Mouse (Mus musculus) forebrain, embryonic 10.5 days (tissue): ENCODE measurements around the gene Ninj2. TPM values are rescaled to one million over a fixed set of nuclear protein-coding genes. Genes with fewer than 3 reads are reported as not detected.
A peak's percentile ranks its signal among the peaks of the same experiment; 100 is the strongest.

Experiments used
- DNase-seq: peaks from one replicate; pipeline ENCODE4 v3.0.0-alpha.2; 2017; ENCODE audit warnings: low spot score; ENCODE audit errors: extremely low spot score
- H3K27ac ChIP-seq: fragments of 300-500 bp; sonication (generic); 2 replicates; pipeline ENCODE4 v1.5.1; 2016; ENCODE audit warnings: mild to moderate bottlenecking
- H3K27me3 ChIP-seq: fragments of 300-500 bp; sonication (generic); 2 replicates; pipeline ENCODE4 v1.6.1; 2016; ENCODE audit warnings: mild to moderate bottlenecking; ENCODE audit not compliant: poor library complexity, severe bottlenecking
- H3K36me3 ChIP-seq: fragments of 300-500 bp; sonication (generic); replicated peaks from 2 replicates; pipeline ENCODE4 v1.6.1; 2016; ENCODE audit warnings: mild to moderate bottlenecking, moderate library complexity
- H3K4me1 ChIP-seq: fragments of 300-500 bp; sonication (generic); 2 replicates; pipeline ENCODE4 v1.6.1; 2016
- H3K4me3 ChIP-seq: fragments of 300-500 bp; sonication (generic); 2 replicates; pipeline ENCODE4 v1.5.1; 2016; ENCODE audit warnings: mild to moderate bottlenecking, moderate library complexity
- H3K9me3 ChIP-seq: fragments of 300-500 bp; sonication (generic); 2 replicates; pipeline ENCODE4 v1.6.1; 2016; ENCODE audit warnings: mild to moderate bottlenecking, moderate library complexity
- WGBS: fragments of 180-500 bp; shearing (Covaris S2); methylation state at CpG from one replicate; pipeline ENCODE4 v1.1.7; 2016; 5-methylcytosine and 5-hydroxymethylcytosine counted together
- polyA plus RNA-seq: library from polyadenylated mRNA; unstranded; fragments of >200 nt; fragmentation: Nextera tagmentation; extraction: Ambion mirVana; gene quantifications from 2 replicates; pipeline ENCODE4 v1.2.1, GENCODE M21; 2016

Ninj2 gene
- polyA plus RNA-seq, 1 experiment from 2014 or later, result not detected

DNA sequence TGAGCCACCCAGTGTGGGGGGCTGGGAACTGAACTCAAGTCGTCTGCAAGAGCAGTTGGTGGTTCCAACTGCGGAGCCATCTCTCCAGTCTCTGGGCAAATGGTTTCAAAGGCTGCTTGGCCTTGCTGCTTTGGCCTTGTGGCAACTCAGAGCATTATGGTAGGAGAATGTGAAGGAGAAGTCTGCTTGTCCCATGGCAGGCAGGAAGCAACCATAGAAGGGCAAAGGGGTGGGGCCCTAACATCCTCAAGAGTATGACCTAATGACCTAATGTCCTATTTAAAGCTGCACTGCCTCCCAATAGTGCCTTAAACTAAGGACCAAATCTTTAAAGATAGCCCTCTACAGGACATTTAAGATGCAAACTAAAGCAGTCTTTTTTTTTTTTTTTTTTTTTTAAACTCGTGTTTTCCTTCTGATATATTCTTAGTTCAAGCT lies 58.5 kb downstream of the Ninj2 start:
- H3K27ac ChIP-seq, result no peak overlapping the region
- no peak overlapping the region for H3K4me3 ChIP-seq
- no peaks in the 10 kb centered on the region for H3K27me3 ChIP-seq
- peaks cover 30% of the 10 kb centered on the region for H3K4me1 ChIP-seq
- no peaks in the 10 kb centered on the region for H3K36me3 ChIP-seq
- no peak for DNase-seq
- WGBS, result 72% methylated on average over 3 of the region's 3 CpGs
- no peaks in the 10 kb centered on the region for H3K9me3 ChIP-seq

DNA sequence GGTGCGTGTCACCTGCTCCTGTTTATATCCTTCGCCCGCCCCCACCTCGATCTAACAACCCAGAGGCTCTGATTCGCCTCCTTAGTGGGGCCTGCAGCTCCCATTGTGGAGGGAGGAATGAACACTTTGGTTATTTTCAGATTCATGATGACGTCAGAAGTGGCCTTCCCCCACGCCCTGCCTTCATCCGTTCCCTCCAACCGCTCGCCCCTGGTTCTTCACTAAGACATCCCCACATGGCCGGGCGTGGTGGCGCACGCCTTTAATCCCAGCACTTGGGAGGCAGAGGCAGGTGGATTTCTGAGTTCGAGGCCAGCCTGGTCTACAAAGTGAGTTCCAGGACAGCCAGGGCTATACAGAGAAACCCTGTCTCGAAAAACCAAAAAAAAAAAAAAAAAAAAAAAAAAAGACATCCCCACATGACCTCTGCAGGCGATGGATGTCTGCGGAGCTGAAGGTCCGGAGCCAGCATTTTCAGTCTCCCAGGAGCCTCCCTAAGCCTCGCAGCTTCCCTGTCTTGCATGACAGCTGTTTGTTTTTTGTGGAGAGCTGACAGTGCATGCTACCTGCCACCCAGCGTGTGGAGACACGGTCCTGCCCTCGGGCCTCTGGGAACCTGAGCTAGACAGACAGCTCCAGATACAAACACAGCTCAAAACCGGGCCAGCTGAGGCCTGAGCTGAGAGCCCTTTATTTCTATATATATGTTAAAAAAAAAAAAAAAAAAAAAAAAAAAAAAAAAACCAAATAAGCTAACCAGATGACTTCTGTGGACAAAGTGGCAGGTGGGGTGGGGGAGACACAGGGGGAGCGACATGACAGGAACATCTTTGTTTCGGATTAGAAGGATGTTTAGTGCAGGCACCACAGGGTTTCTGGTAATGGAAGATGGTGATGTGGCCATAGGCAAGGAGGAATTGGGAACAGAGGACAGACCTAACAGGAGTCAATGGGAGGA lies 59.9 kb downstream of the Ninj2 start:
- H3K9me3 ChIP-seq, result no peaks in the 10 kb centered on the region
- H3K36me3 ChIP-seq, result no peaks in the 10 kb centered on the region
- H3K27ac ChIP-seq, result no peak overlapping the region
- DNase-seq, result no peak
- peaks cover 24% of the 10 kb centered on the region for H3K4me1 ChIP-seq
- H3K4me3 ChIP-seq, result no peak overlapping the region
- WGBS, result 86% methylated on average over 25 of the region's 26 CpGs
- H3K27me3 ChIP-seq, result no peaks in the 10 kb centered on the region

DNA sequence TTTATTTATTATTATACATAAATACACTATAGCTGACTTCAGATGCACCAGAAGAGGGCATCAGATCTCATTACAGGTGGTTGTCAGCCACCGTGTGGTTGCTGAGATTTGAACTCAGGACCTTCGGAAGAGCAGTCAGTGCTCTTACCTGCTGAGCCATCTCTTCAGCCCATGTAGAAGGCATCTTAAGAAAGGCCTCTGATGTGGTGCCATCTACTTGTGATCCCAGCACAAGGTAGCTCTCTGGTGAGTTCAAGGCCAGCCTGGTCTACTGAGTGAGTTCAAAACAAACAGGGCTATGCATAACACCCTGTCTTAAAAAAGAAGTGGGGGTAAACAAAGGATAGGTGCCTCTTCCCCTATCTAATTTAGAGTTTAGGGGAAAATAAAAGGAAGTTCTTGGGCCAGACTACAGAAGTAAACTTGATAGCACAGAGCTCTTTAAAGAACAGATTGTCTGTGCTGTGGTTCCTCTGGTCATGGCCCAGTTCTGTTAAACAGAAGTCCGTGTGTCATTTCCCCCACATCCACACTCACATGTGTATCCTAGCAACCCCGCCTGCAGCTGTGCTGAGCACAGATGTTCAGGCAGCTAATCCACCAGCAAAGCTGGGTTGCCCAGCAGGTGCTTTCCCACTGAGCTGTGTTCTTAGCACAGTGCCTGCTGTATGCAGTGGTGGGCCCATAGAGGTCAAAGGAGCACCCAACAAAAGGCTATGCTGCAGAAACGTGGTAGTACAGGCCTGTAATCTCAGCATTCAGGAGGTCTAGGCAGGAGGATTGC lies 61.6 kb downstream of the Ninj2 start:
- 71% methylated on average over 5 of the region's 5 CpGs for WGBS
- H3K4me3 ChIP-seq, result no peak overlapping the region
- H3K27me3 ChIP-seq, result no peaks in the 10 kb centered on the region
- peaks cover 22% of the 10 kb centered on the region for H3K4me1 ChIP-seq
- H3K9me3 ChIP-seq, result no peaks in the 10 kb centered on the region
- no peak overlapping the region for H3K27ac ChIP-seq
- DNase-seq, result no peak
- no peaks in the 10 kb centered on the region for H3K36me3 ChIP-seq

DNA sequence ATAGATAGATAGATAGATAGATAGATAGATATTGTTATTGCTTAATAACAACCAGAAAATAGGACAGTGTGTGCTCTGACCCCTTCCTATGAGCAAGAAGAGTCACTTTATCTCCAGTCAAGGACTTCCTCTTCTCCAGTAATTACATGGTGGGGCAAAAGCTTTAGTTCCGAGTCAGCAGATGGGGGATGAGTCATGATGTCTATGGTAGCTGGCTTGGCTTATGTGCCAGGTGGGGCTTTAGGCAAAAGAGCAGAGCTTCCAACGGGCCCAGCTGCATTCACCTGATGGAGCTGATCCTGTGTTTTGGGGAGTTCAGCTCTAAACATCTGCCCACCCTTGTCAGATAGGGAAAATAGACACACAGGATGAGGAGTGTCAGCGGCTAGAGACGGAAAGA lies 62.4 kb downstream of the Ninj2 start:
- DNase-seq, result no peak
- H3K4me1 ChIP-seq, result peaks cover 16% of the 10 kb centered on the region
- 83% methylated on average over 4 of the region's 4 CpGs for whole genome bisulfite sequencing
- no peaks in the 10 kb centered on the region for H3K36me3 ChIP-seq
- H3K9me3 ChIP-seq, result no peaks in the 10 kb centered on the region
- no peak overlapping the region for H3K27ac ChIP-seq
- no peak overlapping the region for H3K4me3 ChIP-seq
- H3K27me3 ChIP-seq, result no peaks in the 10 kb centered on the region

DNA sequence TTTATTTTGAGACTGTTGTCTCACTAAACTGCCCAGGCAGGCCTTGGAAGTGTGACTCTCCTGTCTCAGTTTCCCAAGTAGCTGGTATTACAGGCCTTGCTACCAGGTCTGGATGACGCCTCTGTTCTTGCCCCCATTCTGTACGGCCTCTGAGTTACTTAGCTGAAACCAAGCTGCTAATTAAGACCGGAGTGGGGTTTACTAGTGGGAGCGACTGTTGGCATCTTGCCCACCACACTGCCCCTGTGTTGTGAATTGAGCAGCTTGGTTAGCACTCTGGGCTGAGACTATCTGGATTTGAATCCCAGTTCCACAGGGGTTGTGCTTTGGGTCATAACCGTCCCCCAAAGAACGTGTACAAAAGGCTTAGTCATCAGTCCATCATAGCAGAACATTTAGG lies 64.3 kb downstream of the Ninj2 start:
- DNase-seq, result no peak
- WGBS, result 82% methylated on average over 6 of the region's 6 CpGs
- no peak overlapping the region for H3K27ac ChIP-seq
- H3K9me3 ChIP-seq, result no peaks in the 10 kb centered on the region
- H3K36me3 ChIP-seq, result no peaks in the 10 kb centered on the region
- H3K4me3 ChIP-seq, result no peak overlapping the region
- H3K27me3 ChIP-seq, result no peaks in the 10 kb centered on the region
- H3K4me1 ChIP-seq, result peaks cover 15% of the 10 kb centered on the region

DNA sequence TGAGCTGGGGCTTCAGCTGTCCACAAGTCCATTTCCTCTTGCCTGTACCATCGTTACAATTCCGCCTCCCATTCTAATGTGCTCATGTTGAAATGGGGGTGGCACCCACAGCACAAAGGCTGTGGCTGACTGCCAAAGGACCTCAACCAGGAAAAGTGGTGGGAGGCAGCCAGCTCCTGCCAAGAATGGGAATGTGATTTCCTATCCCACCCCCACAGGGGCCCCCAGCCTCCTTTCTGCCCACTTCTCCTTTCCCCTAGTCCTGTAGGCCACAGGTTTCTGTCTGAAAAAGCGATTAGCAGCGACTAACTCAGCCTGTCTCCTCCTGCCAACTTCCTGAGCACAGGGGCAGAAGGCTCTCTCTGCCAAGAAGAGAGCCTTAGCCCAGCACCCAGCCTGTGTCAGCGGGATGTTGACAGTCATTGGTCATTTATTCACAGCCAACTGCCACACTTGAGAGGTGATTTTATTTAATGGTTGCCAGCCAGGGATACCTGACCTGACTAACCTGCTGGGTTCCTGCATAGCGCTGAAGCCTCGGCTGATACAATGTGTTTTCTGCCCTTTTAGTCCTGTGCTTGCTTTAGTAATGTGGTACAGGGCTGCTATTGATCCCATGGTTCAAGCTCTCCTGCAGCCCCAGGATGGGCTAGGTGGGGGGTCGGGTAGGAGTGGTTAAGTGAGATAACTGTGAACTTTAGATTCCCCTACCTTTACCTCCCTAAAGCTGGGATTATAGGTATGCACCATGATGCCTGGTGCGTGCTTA lies 66.2 kb downstream of the Ninj2 start:
- WGBS, result 69% methylated on average over 9 of the region's 9 CpGs
- Histone ChIP-seq H3K27me3 (no peaks in the 10 kb centered on the region), H3K27ac (no peak overlapping the region), H3K9me3 (no peaks in the 10 kb centered on the region), H3K4me1 (peaks cover 15% of the 10 kb centered on the region), H3K4me3 (no peak overlapping the region), H3K36me3 (no peaks in the 10 kb centered on the region)
- no peak for DNase-seq

DNA sequence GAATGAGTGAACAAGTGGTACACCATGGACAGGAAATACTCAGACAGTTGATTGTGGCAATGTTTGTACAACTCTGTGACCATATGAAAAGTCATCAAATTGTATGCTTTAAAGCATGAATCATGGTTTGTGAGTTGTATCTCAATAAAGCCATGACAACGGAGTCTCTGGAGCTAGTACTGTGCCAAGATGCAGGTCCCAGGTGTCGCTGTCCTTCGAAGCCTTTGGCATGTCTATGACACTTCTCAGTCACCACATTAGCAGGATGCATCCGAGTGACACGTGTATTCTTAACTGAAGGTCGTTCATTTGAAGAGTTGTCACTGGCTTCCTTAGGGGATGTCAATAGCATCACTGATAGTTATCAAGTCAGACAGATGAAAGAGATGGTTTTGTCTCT lies 69.8 kb downstream of the Ninj2 start:
- H3K4me1 ChIP-seq, result peaks cover 7% of the 10 kb centered on the region; the same call in 1 of the 2 replicates
- H3K36me3 ChIP-seq, result no peaks in the 10 kb centered on the region
- no peak overlapping the region for H3K27ac ChIP-seq
- no peak for DNase-seq
- no peaks in the 10 kb centered on the region for H3K27me3 ChIP-seq
- no peak overlapping the region for H3K4me3 ChIP-seq
- WGBS, result 89% methylated on average over 6 of the region's 6 CpGs
- H3K9me3 ChIP-seq, result no peaks in the 10 kb centered on the region

DNA sequence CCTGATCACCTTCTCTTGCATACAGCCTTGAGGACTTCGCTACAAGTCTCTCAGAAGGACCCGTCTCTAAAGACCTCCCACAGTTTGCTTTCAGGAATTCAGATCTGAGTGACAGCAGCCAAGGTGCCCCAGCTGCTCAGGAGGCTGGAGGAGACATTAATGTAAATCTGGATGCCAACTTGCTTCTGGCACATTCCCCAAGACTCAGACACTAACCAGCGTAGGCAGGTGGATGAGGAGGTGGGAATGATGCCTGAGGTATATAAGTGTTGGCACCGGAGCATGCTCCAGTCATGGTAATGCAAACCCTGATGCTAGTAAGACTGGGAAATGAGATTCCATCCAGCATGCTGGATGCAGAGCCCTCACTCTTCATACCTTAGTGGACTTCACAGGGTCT lies 71.6 kb downstream of the Ninj2 start:
- WGBS, result 87% methylated on average over 4 of the region's 4 CpGs
- Histone ChIP-seq H3K9me3 (no peaks in the 10 kb centered on the region), H3K27ac (no peak overlapping the region), H3K27me3 (no peaks in the 10 kb centered on the region), H3K36me3 (no peaks in the 10 kb centered on the region), H3K4me1 (no peaks in the 10 kb centered on the region), H3K4me3 (no peak overlapping the region)
- no peak for DNase-seq

DNA sequence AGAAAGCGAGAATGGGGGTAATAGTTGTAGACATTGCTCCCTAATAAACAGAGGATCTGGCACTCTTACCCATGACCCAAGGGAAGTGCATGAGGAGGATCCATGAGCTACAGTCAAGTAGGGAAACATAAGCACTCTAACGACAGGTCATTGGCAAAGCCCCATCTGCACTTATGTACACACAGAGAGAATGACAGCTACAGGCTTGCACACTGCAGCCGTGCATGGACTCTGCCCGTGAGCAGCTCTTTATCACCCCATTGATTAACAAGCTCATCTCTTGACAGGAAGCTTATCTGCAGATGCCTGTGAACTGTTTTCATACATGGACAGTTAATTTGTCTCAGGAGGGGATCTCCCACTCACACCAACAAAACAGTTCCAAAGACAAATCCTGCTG lies 74.4 kb downstream of the Ninj2 start:
- Histone ChIP-seq H3K27ac (no peak overlapping the region), H3K9me3 (no peaks in the 10 kb centered on the region), H3K36me3 (no peaks in the 10 kb centered on the region), H3K4me1 (no peaks in the 10 kb centered on the region), H3K27me3 (no peaks in the 10 kb centered on the region), H3K4me3 (no peak overlapping the region)
- DNase-seq, result no peak
- 91% methylated on average over 4 of the region's 4 CpGs for WGBS

DNA sequence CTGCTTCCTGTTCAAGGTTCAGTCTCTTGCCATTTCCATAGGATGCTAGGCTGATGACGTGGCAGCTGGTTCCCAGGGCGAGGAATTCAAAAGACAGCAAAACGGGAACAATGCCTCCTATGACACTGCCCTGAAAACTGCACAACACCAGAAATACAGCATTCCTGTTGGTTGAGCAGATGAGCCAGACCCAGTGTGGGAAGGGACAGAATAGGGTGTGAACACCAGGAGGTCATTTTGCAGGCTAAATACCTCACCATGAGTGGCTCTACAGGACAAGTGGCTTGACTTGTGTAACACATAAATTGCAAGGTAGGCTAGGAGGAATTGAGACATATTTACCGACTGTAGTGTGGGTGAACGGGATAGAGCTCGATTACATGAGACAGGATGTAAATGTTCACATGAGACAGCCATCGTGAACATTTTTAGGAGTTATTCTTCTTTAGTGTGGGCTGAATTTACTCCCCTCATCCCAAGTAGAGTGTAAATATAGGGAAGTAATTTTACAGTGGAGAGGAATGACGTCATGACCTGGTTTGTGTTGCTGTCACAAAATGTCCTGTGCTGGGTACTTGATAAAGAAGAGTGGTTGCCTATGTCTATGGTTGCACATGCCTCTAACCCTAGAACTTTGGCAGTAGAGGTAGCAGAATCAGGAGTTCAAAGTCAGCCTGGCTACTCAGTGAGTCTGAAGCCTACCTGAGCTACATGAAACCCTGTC lies 79.3 kb downstream of the Ninj2 start:
- no peaks in the 10 kb centered on the region for H3K27me3 ChIP-seq
- H3K27ac ChIP-seq, result no peak overlapping the region
- no peak overlapping the region for H3K4me3 ChIP-seq
- WGBS, result 88% methylated on average over 8 of the region's 8 CpGs
- H3K9me3 ChIP-seq, result no peaks in the 10 kb centered on the region
- no peaks in the 10 kb centered on the region for H3K36me3 ChIP-seq
- H3K4me1 ChIP-seq, result no peaks in the 10 kb centered on the region
- no peak for DNase-seq

DNA sequence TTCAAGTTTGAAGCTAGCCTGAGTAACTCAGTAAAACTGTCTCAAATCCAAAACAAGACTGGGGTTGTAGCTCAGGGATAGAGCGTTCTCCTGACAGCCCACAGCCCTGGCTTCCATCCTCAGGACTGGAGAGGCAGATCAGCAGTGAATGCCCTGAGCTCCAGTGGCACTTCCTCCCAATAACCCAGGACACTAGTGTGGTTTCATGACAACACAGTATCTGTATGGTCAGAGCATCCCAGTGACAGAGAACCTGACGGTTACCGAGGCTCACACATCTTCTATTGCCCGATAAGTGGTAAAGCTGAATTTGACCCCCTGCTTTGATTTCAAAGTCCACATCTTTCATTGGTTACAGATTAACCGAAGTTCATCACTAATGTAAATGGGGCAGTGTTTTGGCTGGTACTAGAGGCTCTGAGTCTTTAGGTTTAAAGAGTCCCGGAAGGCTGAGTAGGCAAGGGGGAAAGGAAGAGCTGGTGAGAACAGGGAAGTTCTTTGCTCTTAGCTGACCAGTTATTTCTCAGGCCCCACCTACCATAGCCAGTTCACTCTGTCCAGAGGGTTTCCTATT lies 81.0 kb downstream of the Ninj2 start:
- no peaks in the 10 kb centered on the region for H3K27me3 ChIP-seq
- no peaks in the 10 kb centered on the region for H3K36me3 ChIP-seq
- H3K9me3 ChIP-seq, result no peaks in the 10 kb centered on the region
- no peak for DNase-seq
- 86% methylated on average over 6 of the region's 6 CpGs for WGBS
- peak overlapping the region; percentile 3; the same call in 1 of the 2 replicates for H3K27ac ChIP-seq
- H3K4me3 ChIP-seq, result no peak overlapping the region
- no peaks in the 10 kb centered on the region for H3K4me1 ChIP-seq
